Mouse (Mus musculus): Measurements from ENCODE around the gene Tex10. TPM values are rescaled to one million over a fixed set of nuclear protein-coding genes. Genes with fewer than 3 reads are reported as not detected.
A peak's percentile ranks its signal among the peaks of the same experiment; 100 is the strongest.

The Tex10 gene
- total RNA-seq (2021): 10 to 100 TPM; 23.1 to 27.6 TPM

DNA sequence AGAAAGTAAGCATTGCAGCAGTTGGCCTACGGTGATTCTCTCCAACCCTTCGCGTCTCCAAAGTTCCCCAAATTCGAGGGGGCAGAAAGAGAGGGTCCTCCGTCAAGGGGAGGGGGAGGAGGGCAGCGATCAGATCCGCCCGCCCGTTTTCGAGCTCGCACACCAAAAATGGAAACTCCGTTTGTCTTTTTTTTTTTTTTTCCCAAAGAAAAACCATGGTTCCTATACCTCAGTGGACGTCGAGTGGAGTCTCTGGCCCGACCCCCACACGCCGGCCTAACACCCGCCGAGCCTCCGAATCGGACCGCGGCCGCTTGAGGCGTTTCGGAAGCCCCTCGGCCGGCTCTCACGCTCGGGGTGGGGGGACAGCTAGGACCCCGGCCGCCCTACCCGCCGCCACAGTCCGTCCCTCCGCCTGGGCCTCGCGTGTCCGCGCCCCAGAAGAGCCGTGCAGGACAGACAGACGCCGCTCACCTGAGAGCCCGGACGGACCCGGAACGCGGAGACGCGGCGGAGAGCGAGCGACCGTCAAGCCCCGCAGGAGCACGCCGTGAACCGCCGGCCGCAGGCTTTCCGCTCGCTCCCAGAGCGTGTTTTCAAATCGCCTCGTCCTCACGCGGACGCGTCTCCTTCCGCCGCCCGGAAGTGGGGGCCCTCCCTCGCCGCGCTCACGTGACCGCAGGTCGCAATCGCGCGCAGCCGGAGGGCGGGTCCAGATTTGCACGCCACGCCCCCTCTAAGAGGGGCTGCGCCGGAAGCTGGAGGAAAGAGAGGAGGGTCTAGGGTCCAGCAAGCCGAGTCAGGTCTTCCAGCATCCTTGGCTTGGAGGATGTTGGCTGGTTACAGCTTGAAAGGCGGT lies at the start of gene Tex10:
Tex10 (minus strand) TSS at position 668 of the 859 bp plus-strand sequence.
- DNase-seq (ENCODE audit: extremely low spot score in 1 of 2, low spot score in 1 of 2): peak; percentile 78 to 80

DNA sequence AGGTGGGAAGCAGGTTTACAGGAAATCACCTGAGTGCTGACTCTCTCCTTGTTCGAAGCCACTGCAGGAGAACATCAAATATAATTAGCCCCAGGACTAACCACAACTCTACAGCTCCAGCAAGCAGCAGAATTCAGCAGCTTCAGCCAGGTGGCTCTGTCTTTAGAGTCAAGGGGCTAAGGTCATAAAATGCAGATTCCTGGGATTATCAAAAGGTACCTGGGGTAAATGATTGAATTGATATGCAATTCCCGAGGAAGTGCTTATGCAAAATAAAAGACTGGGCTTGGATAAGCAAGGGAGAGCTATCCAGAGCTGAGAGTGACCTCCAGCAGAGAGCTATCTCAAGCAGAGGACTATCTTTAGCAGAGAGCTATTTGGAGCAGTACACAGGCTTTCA lies 37.6 kb upstream of the Tex10 start:
- no peak for DNase-seq (ENCODE audit: extremely low spot score in 1 of 2, low spot score in 1 of 2)

DNA sequence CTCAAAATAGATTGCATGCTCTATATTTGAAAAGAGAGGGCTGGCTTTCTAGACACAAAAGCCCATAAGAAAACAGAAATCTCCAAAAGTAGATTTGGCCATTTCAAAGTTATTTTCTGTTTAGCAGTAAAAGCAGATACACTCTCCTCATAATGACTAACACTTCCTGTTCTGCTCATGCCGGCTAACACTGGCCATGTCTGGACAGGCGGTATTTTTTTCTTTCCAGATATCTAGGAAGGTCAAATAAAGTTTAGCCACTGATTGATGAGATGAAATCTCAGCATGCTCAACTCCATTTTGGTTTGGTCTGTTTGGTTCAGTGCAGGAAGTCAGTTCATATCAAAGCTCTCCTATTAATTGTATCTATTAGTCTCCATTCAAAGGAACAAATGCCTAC lies 19.3 kb upstream of the Tex10 start:
- no peak for DNase-seq (ENCODE audit: extremely low spot score in 1 of 2, low spot score in 1 of 2)

DNA sequence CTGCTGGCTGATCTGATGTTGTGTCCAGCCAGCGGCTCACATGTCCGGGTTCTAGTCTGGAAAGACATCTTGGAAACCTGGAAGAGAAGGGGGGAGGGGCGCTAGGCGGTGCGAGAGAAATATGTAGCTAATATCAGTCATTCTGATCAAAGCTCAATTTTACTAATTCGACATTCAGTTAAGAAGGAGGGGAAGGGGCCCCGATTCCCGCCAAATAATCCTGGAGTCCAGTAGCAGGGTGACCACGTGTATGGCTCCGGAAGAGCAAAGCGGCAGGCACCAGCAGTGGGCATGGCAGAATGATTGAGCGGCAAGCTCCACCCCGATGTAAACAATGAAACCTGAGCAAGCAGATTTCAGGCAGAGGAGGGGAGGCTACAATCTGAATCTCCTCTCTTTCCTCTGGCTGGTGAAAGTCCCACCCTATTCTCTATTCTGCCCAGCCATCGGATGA lies 18.1 kb upstream of the Tex10 start:
- DNase-seq (ENCODE audit: extremely low spot score in 1 of 2, low spot score in 1 of 2): no peak

DNA sequence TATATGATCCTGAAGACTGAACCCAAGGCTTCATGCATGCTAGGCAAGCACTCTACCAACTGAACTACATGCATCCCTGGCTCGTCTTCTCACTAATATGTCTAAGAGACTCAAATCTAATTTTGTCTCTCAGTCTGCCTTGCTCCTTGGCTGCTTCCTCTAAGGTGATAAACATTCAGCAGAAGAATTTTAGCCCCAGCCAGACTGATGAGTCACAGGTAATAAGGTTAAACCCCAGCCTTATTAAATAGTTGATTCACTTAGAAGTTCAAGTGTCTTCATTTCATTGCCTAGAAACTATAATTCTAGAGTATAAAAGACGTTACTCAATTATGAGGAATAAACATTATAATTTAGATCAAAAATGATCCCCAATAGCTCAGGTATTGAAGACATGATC lies 15.7 kb upstream of the Tex10 start:
- DNase-seq (ENCODE audit: extremely low spot score in 1 of 2, low spot score in 1 of 2): no peak

DNA sequence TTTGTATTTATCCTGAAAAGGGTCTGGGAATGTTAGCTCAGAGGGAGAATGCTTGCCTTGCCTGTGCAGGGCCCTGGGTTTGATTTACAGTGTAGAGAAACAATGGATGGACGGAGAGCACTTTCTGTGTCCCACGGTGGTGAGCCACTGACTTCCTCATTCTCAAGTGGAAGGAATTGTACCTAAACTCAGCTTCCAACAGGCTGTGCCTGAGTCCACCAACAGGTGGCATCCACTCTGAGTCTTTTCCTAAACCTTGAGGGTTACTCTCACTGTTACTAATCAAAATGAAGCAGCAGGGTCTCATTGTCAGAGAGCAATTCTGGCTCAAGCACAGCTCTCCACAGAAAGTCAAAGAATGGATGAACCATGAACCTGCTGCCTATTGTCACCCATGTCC lies 8.0 kb upstream of the Tex10 start:
- peak in 1 of 2 experiments; percentile 7 for DNase-seq (ENCODE audit: extremely low spot score in 1 of 2, low spot score in 1 of 2)

DNA sequence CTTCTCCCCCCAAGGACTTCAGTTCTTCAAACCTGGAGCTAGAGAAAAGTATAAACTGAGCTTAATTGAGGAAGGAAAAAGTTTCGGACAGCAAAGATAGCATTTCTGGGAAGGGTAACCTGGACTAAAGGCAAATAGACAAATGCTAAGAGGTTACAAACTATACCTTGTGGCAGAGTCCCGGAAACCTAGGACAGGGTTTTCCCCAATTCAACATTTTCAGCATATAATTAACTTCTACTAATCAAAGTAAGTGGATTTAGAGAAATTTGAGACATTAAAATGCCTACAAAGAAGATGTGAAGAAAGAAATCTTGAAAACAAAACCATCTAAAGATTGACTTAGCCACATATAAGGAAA lies 372 bp upstream of the Tex10 start:
- no peak for DNase-seq (ENCODE audit: extremely low spot score in 1 of 2, low spot score in 1 of 2)

DNA sequence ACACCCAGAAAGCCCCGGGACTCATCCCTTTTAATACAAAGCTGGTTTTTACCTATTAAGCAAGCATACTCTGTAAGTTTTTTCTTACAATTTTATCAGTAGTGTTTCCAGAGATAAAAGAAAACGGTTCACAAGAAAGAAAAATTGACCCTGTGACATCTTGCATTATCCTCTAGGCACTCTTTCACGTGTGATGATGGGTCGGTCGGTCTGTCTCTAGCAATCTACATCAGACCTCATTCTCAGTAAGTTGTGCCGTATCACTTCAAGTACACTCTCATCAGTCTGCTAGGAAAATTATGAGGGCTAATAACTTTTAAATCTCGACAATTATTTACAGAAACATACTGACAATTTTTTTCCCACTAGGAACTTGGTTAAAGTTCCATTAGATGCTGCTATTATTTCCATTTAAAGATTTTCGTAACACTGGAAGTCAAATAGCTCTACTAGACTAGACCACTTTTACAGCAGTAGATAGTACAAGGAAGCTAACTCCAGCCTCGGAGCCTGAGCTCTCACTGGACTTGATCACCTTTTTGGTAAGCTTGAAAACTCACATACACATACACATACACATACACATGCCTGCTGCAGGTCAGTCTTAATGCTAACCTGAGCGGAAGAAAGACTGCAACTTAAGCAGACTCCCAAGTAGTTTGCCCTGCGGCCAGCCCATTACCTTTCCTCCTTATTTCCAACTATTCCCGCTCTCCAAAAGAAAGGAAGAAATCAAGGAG lies 1.0 kb downstream of the Tex10 start:
- no peak for DNase-seq (ENCODE audit: extremely low spot score in 1 of 2, low spot score in 1 of 2)

DNA sequence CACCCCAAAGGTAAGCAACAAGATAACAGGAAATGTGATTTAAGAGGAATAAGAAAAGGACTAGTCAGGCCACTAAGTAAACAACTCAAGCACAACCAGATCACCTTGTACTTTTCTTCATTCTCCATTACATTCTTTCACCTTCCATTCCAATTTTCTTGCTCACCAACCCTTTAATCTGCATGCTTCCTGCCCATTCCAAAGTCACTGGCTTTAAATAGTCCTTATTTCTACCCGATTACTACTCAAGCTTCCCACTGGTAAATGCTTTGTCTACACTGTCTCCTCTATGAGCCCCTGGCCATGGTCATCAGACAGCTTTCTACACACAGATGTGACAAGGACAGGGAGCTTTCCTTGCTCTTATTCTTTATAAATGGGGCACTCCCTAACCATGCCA lies 2.3 kb downstream of the Tex10 start:
- no peak for DNase-seq (ENCODE audit: extremely low spot score in 1 of 2, low spot score in 1 of 2)

DNA sequence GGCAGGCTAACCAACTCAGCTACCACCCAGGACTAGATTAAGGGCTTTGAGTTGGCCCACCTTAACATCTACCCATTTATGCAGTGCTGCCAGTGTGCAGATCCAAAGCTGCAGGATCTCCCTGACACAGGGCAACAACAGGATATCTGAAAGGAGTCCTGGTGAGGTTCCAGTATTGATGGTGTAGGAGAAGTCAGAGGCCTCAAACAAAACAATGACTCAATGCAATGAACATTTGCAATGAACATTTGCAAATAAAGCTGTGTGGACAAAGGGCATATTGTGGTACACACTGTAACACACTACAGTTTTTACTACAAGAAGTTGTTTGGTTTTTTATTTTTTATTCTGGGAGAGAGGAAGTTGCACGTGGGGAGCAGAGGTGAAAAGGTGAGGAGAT lies 12.2 kb downstream of the Tex10 start:
- no peak for DNase-seq (ENCODE audit: extremely low spot score in 1 of 2, low spot score in 1 of 2)

DNA sequence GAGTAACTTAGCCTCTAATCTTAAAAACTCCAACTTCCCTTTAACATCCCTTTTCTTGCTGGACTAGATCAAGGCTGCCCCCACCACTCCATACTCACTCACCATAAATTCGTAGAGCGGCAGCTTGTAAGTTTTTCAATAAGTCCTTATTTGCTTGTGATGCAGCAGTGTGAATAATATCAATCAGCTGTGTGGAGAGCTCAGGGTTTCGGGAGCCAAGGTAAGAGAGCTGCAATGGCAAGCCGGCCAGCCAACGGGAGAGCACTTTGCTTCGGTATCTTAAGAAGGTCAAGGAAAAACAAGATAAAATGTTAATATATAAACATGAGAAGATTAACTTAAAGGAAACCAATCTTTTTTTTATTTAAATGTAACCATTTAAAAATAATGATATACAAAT lies 14.8 kb downstream of the Tex10 start:
- no peak for DNase-seq (ENCODE audit: extremely low spot score in 1 of 2, low spot score in 1 of 2)

DNA sequence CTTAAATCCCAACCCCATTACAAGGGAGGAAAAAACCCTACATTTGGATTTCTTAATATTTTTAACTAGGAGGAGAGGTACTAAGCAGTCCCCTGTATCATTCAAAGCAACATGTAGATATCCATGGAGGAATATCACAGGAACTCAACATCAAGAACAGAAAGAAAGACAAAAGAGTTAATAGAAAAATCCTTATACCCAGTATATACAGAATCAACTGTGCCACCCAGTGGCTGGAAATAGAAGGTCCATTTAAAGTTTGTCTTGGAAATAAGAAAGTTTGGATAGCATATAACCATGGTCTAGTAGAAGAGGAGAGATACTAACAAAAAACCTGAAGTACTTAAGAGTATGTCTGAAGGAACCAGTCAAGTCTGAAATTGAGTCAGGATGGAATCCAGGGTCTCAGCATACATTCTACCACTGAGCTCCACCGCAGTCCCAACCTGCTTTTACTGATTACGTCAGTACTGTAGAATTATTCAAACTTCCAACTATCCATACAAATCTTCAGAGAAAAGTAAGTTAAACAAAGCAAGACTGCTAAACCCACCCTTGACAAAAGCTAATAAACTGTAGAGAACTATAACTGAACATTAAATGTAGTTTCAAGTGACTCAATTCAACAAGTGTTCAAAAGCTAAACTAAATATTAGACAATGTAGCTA lies 19.0 kb downstream of the Tex10 start:
- DNase-seq (ENCODE audit: extremely low spot score in 1 of 2, low spot score in 1 of 2): no peak

DNA sequence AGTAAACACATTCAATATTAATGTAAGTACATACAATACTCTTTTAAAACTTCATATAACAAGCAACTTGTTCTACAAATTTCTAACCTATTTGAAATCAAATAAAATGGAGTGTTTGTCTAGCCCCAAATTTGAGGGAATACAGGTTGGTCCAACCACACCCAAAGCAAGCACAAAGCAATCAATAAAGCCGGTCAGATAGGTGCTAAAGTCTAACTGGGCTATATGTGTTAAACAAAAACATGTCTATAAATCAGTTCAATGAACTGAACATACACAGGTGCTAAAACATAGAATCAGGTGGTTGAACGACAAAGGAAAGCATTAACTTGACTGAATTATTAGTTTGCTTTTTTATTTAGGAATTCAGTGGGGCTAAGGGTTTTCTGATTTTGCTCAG lies 45.2 kb downstream of the Tex10 start:
- DNase-seq (ENCODE audit: extremely low spot score in 1 of 2, low spot score in 1 of 2): no peak

DNA sequence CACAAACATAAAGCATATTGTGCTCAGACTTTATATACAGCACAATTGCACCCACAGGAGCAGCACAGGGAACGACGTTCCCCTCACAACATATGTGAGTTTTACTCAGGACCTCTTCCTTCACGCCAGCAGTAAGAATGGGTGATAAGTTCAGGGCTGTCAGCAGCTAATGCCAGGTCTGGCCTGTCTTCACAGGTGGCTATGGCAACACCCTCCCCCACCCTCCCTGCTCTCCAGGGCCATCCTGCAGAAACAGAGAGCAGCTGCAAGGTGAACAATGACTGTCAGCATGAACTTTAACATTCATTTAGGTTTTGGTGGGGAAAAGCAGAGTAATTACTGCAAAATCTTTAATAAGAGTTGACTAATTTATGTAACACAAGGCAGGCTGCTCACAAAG lies 45.8 kb downstream of the Tex10 start:
- no peak for DNase-seq (ENCODE audit: extremely low spot score in 1 of 2, low spot score in 1 of 2)

DNA sequence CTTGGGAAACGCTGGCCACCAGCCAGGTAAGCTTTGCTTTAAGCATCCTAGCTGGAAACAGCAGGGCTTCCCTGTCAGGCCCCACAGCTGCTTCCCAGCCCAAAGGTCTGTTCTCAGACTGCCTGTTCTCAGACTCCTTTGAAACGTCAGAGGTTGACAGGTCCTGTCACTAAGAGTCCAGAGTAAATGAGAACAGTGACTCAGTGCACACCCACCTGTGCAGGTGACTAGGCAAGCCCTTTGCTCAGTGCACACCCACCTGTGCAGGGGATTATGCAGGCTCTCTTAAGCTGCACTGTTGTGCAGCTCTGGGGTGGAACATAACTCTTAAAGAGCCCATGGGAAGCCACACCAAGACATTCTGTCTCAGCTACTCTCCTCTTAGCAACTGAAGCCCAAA lies 49.5 kb downstream of the Tex10 start:
- DNase-seq (ENCODE audit: extremely low spot score in 1 of 2, low spot score in 1 of 2): no peak

DNA sequence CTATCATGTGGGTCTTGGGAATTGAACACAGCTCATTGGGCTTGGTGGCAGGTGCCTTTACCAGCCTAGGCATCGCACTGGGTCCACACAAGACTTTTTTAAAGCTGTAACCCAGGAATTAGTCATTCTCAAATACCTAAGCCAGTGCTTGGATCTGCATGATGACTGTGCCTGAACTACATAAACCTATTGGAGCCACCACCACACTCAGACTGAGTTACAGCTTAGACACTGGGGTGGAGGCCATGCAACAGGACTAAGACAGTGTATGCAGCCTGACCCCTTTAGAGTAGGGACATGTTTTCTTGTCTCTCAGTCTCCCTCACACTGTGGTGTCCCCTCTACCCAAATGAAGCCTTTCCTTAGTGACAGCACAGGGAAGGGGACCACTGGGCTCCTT lies 50.6 kb downstream of the Tex10 start:
- DNase-seq (ENCODE audit: extremely low spot score in 1 of 2, low spot score in 1 of 2): no peak

DNA sequence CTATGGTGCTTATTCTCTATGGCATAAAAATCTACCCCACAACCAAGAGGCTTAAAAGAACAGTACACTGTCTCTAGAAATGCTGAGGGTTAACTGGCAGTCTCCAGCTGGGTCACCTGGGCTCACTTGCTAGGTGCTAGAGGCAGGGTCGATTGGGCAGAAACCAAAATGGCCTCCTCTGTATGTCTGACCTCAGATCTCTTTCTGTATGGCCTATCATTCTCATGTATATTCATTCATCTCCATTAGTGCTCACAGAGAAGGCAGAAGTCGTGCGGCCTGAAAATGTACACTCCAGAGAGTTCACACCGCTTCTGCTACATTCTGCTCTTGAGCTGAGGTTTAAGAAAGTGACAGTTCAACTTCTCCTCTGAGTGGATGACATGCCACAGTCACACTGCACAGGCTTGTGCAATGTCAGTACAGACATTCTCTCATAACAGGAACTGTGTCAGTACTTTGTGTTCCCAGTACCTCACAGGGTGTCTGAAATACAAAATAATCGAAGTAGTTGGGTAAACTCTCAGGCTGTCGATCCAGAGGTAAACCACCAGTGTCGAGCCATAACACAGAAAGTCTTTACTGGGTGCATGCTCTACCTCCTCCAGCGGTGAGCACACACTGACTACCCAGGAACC lies 54.3 kb downstream of the Tex10 start:
- DNase-seq (ENCODE audit: extremely low spot score in 1 of 2, low spot score in 1 of 2): no peak

DNA sequence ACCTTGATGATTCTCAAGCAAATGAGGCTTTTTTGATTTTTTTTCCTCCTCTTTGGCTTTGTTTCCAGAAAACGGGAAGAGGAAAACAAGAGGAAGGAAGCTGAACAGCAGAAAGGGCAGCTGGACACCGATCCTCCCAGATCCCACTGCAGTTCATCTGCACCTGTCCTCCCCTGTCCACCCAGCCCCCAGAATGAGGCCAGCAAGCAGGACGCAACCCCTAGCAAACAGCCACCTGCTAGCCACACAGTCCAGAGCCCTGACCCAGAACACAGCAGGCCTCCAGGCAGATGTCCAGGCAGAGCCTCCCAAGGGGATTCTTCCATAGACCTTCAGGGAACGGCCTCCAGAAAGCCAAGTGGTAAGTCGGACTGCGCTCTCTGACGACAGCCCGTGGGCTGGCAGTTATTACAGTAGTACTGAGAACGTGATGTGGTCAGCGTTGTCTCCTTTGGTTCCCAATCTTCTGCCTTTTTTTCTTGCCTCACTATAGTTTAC lies 57.4 kb downstream of the Tex10 start:
- no peak for DNase-seq (ENCODE audit: extremely low spot score in 1 of 2, low spot score in 1 of 2)

DNA sequence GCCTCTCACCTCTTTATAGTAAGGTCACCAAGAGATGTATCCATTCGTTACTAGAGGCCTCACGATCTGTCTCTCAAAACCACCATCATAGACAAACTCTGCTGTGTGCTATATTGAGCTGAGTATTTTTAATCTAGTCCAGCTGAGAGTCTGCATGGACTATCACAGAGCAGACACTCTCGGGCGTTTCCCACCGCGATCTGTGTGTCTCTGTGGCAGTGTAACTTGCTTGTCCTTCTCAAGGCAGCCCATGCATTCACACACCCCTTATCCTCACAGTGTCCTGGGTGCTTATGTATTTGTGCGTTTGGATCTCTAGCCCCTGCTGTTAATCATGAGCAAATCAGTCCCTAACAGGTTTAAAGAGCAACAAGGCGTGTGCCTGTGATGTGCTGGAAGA lies 59.8 kb downstream of the Tex10 start:
- no peak for DNase-seq (ENCODE audit: extremely low spot score in 1 of 2, low spot score in 1 of 2)

DNA sequence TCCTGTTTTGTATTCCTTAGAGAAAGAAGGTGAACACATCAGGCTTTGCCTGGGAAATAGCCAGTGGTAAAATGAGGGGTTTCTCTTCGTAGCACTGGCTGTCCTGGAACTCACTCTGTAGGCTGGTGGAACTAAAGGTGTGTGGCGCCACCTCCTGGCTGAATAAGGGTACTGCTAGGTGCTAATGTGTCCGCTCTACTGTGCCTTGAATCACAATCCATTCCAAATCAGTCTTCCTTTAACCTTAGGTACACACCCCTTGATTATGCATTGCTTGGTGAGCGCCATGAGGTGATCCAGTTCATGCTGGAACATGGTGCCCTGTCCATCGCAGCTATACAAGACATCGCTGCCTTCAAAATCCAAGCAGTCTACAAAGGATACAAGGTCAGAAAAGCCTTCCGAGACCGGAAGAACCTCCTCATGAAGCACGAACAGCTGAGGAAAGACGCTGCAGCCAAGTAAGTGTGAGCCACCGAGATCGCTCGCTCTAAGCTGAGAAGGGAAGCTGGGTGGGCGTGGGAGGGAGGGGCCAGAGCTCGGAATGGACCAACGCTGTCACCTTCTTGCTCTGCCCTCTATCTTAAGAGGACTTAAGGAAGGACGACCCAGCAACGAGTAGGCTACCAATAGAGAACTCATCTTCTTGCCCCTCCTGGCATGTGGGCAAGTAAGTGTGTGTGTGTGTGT lies 65.8 kb downstream of the Tex10 start:
- DNase-seq (ENCODE audit: extremely low spot score in 1 of 2, low spot score in 1 of 2): peak; percentile 66 to 72
